Mouse (Mus musculus) heart, embryonic 13.5 days (tissue): ENCODE measurements around the gene Plcb2. TPM values are rescaled to one million over a fixed set of nuclear protein-coding genes. Genes with fewer than 3 reads are reported as not detected.
A peak's percentile ranks its signal among the peaks of the same experiment; 100 is the strongest.

Source experiments
- ATAC-seq: fragments of 200-750 bp; cut with Nextera tagmentation; 2 replicates; pipeline ENCODE4 v1.8.0; 2017; ENCODE audit warnings: moderate TSS enrichment; ENCODE audit not compliant: insufficient number of reproducible peaks, low FRiP score, low TSS enrichment; ENCODE audit errors: extremely low read depth
- H3K27ac ChIP-seq: fragments of 300-500 bp; sonication (generic); replicated peaks from 2 replicates; pipeline ENCODE4 v1.5.1; 2015; ENCODE audit warnings: moderate library complexity, mild to moderate bottlenecking, inconsistent platforms
- H3K27me3 ChIP-seq: fragments of 300-500 bp; sonication (generic); replicated peaks from 2 replicates; pipeline ENCODE4 v1.6.1; 2015; ENCODE audit warnings: mild to moderate bottlenecking, inconsistent platforms
- H3K36me3 ChIP-seq: fragments of 300-500 bp; sonication (generic); 2 replicates; pipeline ENCODE4 v1.6.1; 2015; ENCODE audit warnings: mild to moderate bottlenecking, inconsistent platforms
- H3K4me1 ChIP-seq: fragments of 300-500 bp; sonication (generic); 2 replicates; pipeline ENCODE4 v1.6.1; 2015; ENCODE audit warnings: inconsistent platforms
- H3K4me2 ChIP-seq: fragments of 300-500 bp; sonication (generic); 2 replicates; pipeline ENCODE4 v1.6.1; 2015; ENCODE audit warnings: inconsistent platforms, mild to moderate bottlenecking, moderate library complexity
- H3K4me3 ChIP-seq: fragments of 300-500 bp; sonication (generic); 2 replicates; pipeline ENCODE4 v1.5.1; 2015; ENCODE audit warnings: moderate library complexity, mild to moderate bottlenecking, inconsistent platforms
- H3K9ac ChIP-seq: fragments of 300-500 bp; sonication (generic); 2 replicates; pipeline ENCODE4 v1.6.1; 2015; ENCODE audit warnings: inconsistent platforms, mild to moderate bottlenecking, moderate library complexity
- H3K9me3 ChIP-seq: fragments of 300-500 bp; sonication (generic); 2 replicates; pipeline ENCODE4 v1.6.1; 2016; ENCODE audit warnings: inconsistent platforms
- WGBS: fragments of 180-500 bp; shearing (Covaris S2); methylation state at CpG from one replicate; pipeline ENCODE4 v1.1.7; 2015; ENCODE audit warnings: mixed read lengths; 5-methylcytosine and 5-hydroxymethylcytosine counted together
- polyA plus RNA-seq: library from polyadenylated mRNA; unstranded; fragments of >200 nt; fragmentation: Nextera tagmentation; extraction: Ambion mirVana; gene quantifications from 2 replicates; pipeline ENCODE4 v1.2.1, GENCODE M21; 2015

Plcb2 gene
- polyA plus RNA-seq, 1 experiment from 2014 or later: 0.94 TPM

DNA sequence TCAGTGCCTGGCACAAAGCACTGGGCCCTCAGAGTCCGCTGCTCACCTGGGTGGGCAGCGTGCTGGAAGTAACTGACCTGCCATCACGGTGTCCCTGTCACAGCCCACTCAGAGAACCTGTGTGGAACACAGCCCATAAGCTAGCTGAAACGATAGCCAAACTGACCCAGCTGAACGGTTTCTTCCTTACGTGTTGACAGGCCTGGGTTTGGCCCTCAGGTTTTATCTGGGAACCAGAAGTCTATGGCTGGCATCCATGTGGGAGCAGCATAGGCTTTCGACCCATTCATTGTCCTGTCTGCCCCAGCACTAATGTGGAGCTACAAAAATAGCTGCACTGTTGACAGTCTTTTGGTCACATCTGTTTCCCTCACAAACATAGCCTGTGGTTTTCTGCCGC is 22.2 kb upstream of the Plcb2 start:
- WGBS: 27% methylated on average over 8 of the region's 8 CpGs
- Histone ChIP-seq H3K36me3 (peaks cover 14% of the 10 kb centered on the region), H3K27ac (peak overlapping the region; percentile 93), H3K9ac (peak overlapping the region; percentile 99), H3K4me2 (peak overlapping the region; percentile 86), H3K27me3 (0 out of 2 replicates have a peak, but pooled peaks cover 3% of the 10 kb centered on the region), H3K4me3 (peak overlapping the region; percentile 24; the same call in 1 of the 2 replicates), H3K4me1 (peaks cover 70% of the 10 kb centered on the region), H3K9me3 (no peaks in the 10 kb centered on the region)
- no peak for ATAC-seq

DNA sequence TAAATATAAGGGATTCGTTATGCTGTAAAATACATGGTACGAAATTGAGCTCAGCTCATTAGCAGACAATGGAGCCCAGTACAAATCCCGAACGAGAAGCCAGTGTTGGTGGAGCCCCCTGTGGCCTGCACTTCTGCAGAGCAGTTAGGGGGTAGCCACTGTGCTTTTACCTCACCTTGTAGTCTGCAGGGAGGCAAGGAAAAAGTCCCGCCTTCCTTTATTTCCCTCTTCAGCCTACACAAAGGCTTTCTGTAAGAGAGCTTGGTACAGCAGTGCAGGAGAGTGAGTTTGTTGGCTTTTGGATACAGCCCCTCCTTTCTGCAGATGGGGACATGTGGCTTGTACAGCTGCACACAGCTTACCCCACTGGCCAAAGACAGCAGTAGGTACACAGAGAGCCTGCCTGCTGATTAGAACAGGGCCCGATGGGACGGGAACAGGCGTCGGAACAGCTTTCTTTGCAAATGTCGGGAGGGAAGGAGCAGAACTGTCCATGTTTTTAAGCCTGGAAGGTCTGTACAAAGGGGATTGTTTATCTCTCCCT is 21.2 kb upstream of the Plcb2 start:
- no peak for ATAC-seq
- peaks cover 5% of the 10 kb centered on the region for H3K27me3 ChIP-seq
- peak overlapping the region; percentile 24 for H3K4me3 ChIP-seq
- peaks cover 79% of the 10 kb centered on the region for H3K4me1 ChIP-seq
- peak overlapping the region; percentile 93 for H3K27ac ChIP-seq
- WGBS: 56% methylated on average over 10 of the region's 10 CpGs
- H3K36me3 ChIP-seq: peaks cover 14% of the 10 kb centered on the region
- peak overlapping the region; percentile 99 for H3K9ac ChIP-seq
- peak overlapping the region; percentile 86 for H3K4me2 ChIP-seq
- no peaks in the 10 kb centered on the region for H3K9me3 ChIP-seq

GRCm38 (mm10) chr2:118747301-118747960 is 19.2 kb upstream of the Plcb2 start:
- H3K36me3 ChIP-seq: peaks cover 14% of the 10 kb centered on the region
- H3K4me3 ChIP-seq: peak overlapping the region; percentile 94
- H3K4me1 ChIP-seq: peaks cover 76% of the 10 kb centered on the region
- H3K27me3 ChIP-seq: peaks cover 15% of the 10 kb centered on the region
- peak overlapping the region; percentile 86 for H3K4me2 ChIP-seq
- 17% methylated on average over 10 of the region's 10 CpGs for WGBS
- no peaks in the 10 kb centered on the region for H3K9me3 ChIP-seq
- peak overlapping the region; percentile 99 for H3K9ac ChIP-seq
- no peak for ATAC-seq
- peak overlapping the region; percentile 80 for H3K27ac ChIP-seq

DNA sequence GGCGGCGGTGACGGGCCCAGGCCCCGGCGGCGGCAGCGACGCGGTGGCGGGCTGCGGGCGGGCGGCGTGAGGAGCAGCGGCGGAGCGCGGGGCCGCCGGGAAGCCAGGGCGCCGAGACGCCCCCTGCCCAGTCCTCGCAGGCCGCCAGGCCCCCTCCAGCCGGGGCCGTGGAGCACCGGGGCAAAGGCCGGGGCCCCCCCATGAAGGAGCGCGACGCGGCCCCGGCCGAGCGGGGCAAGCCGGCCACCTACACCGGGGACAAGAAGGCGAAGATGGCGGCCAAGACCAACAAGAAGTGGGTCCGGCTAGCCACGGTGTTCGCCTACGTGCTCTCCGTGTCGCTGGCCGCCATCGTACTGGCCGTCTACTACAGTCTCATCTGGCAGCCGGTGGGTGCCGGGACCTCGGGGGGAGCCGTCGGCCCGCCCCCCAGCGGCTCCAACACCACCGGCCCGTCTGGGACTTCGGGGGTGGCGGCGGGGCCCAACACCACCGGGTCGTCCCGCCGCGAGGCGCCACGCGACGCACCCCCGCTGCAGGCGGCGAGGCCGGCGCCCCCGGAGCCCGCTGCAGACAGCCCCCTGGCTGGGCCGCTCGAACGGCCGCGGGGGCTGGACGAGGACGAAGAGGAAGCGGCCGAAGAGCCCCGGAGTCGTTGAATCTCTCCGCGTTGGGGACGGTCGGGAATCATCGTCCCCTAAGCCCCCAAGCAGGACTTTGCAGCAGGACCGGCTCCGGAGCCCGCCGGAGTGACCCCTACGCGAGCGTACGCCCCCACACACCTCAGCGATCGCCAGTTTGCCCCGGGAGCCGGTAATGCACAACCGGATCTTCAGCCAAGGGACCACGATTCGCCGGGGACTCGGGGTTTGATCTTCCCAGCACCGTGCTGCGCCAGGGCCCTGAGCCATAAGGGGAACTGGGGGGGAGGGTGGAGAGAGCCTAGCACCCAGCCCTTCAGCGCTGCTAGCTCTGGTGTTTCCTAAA is 18.0 kb upstream of the Plcb2 start:
- Histone ChIP-seq H3K9ac (peak overlapping the region; percentile 99), H3K4me3 (peak overlapping the region; percentile 94), H3K27ac (peak overlapping the region; percentile 80), H3K4me2 (peak overlapping the region; percentile 86), H3K9me3 (no peaks in the 10 kb centered on the region), H3K4me1 (peaks cover 64% of the 10 kb centered on the region), H3K36me3 (peaks cover 14% of the 10 kb centered on the region), H3K27me3 (peaks cover 23% of the 10 kb centered on the region)
- peak; percentile 35; the same call in 1 of the 2 replicates for ATAC-seq
- WGBS: under 1% methylated on average over 93 of the region's 113 CpGs

DNA sequence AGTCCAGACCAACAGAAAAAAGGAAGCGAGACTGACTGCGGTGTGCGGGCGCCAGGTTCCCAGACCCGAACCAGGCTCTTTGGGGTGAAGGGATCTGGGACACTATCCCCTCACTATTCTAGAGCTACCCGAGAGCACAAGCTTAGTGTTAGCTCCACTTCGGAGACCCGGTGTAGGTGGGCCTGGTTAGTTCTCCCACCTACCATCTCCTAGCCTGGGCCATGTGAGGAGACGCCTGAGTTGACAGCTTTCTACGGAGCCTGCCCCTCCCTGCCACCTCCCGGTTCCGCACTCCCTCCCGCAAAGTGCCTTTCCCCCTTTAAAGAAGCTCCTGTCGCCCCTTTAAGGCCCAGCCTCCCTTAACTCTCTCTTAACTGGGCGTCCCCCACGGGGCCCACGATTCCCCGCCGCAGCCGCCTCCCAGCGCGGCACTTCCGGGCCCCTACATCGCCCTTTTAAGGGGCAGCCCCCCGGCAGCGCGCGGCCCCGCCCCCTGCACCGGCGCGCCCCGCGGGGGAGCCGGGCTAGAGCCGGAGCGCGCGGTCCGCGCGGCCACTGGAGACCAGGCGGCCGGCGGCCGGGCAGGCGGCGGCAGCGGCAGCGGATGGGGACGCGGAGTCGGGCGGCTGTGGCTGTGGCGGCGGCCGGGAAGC is 17.1 kb upstream of the Plcb2 start, which contains the start of gene Inafm2:
Gene Inafm2 (plus strand): TSS at position 527 of the 653 bp plus-strand sequence.
- H3K4me2 ChIP-seq: peak within 1 kb of the TSS; percentile 86
- peaks cover 55% of the 10 kb centered on the region for H3K4me1 ChIP-seq
- peak within 1 kb of the TSS; percentile 99 for H3K9ac ChIP-seq
- ATAC-seq: peak; percentile 87
- peaks cover 14% of the 10 kb centered on the region for H3K36me3 ChIP-seq
- H3K27me3 ChIP-seq: peaks cover 23% of the 10 kb centered on the region
- under 1% methylated on average over 55 of the region's 57 CpGs for WGBS
- peak within 1 kb of the TSS; percentile 94 for H3K4me3 ChIP-seq
- H3K9me3 ChIP-seq: no peaks in the 10 kb centered on the region
- peak within 1 kb of the TSS; percentile 80 for H3K27ac ChIP-seq

GRCm38 (mm10) chr2:118744621-118745020 is 16.4 kb upstream of the Plcb2 start:
- whole genome bisulfite sequencing: 17% methylated on average over 7 of the region's 7 CpGs
- peaks cover 48% of the 10 kb centered on the region for H3K4me1 ChIP-seq
- H3K27me3 ChIP-seq: peaks cover 23% of the 10 kb centered on the region
- H3K4me2 ChIP-seq: peak overlapping the region; percentile 86
- no peak for ATAC-seq
- H3K27ac ChIP-seq: no peak overlapping the region
- peaks cover 10% of the 10 kb centered on the region for H3K36me3 ChIP-seq
- H3K4me3 ChIP-seq: peak overlapping the region; percentile 94
- H3K9me3 ChIP-seq: no peaks in the 10 kb centered on the region
- H3K9ac ChIP-seq: peak overlapping the region; percentile 78; the same call in 1 of the 2 replicates

DNA sequence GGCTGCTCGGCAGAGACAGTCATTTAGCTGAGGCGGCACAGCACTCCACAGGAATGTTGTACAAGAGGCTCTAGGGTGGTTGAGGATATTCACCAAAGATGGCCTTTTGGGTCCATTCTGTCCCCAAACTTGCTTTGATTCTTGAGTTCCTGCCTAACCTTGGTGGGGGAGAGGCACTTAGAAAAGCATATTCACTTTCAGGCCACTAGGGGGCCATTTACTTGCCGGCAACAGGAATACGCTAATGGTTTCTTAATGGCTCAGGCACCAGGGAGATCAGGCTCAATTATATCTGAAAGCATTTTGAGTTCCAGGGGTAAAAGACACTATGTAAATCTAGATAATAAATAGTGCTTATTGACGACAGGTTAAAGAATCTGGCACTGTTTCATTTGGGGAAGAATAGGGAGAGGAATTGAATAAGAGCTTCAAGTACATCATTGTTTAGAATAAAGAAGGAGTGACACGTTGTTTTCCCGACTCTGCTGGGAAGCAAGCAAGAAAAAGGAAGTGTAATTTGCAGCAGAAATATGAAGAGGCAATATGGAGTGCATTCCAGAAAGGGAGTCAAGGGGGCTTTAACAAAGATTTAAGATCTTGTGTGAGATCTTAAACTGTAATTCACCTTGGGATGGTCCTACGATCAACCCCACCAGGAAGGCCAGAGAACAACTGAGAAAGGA is 15.2 kb upstream of the Plcb2 start:
- Histone ChIP-seq H3K27me3 (peaks cover 23% of the 10 kb centered on the region), H3K27ac (no peak overlapping the region), H3K9me3 (no peaks in the 10 kb centered on the region), H3K4me1 (peaks cover 36% of the 10 kb centered on the region), H3K4me3 (no peak overlapping the region), H3K9ac (no peak overlapping the region), H3K4me2 (no peak overlapping the region), H3K36me3 (no peaks in the 10 kb centered on the region)
- WGBS: 32% methylated on average over 8 of the region's 8 CpGs
- ATAC-seq: no peak

DNA sequence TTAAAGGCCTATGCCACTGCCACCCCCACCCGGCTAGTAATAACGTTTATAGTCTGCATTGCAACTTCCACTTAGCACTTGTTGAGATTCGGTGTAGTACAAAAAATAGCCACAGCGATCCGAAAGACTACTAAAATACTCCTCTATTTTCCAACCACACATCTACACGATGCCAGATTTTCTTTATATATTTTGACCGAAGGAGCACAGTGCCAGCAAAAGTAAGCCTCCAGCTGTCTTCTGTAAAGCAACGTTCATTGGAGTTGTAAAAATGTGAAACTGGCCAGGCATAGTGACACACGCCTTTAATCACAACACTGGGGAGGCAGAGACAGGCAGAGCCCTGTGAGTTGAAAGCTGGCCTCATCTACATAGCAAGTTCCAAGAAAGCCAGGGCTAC is 12.9 kb upstream of the Plcb2 start:
- no peak overlapping the region for H3K4me3 ChIP-seq
- no peak for ATAC-seq
- peaks cover 24% of the 10 kb centered on the region for H3K27me3 ChIP-seq
- H3K9me3 ChIP-seq: no peaks in the 10 kb centered on the region
- H3K4me1 ChIP-seq: peaks cover 17% of the 10 kb centered on the region
- no peaks in the 10 kb centered on the region for H3K36me3 ChIP-seq
- H3K4me2 ChIP-seq: no peak overlapping the region
- no peak overlapping the region for H3K9ac ChIP-seq
- WGBS: 63% methylated on average over 9 of the region's 9 CpGs
- no peak overlapping the region for H3K27ac ChIP-seq

- 53% methylated on average over 3 of the region's 3 CpGs for whole genome bisulfite sequencing
- Histone ChIP-seq H3K9me3 (no peaks in the 10 kb centered on the region), H3K4me2 (no peak overlapping the region), H3K9ac (no peak overlapping the region), H3K27me3 (peaks cover 31% of the 10 kb centered on the region), H3K36me3 (no peaks in the 10 kb centered on the region), H3K4me3 (no peak overlapping the region), H3K27ac (no peak overlapping the region), H3K4me1 (peaks cover 17% of the 10 kb centered on the region)
- no peak for ATAC-seq
Observed at GRCm38 (mm10) chr2:118740341-118740740, 12.1 kb upstream of the Plcb2 start.

GRCm38 (mm10) chr2:118733341-118733740 is 5.1 kb upstream of the Plcb2 start:
- Histone ChIP-seq H3K4me3 (no peak overlapping the region), H3K4me2 (no peak overlapping the region), H3K4me1 (peaks cover 22% of the 10 kb centered on the region), H3K27ac (no peak overlapping the region), H3K9ac (no peak overlapping the region), H3K9me3 (no peaks in the 10 kb centered on the region), H3K36me3 (no peaks in the 10 kb centered on the region), H3K27me3 (peaks cover 50% of the 10 kb centered on the region)
- ATAC-seq: no peak
- 43% methylated on average over 5 of the region's 5 CpGs for WGBS
